Mouse (Mus musculus) cerebellum, postnatal 14 days (tissue): Measurements from ENCODE around the gene Ly6g6e.

Source experiments
- DNase-seq, 2 experiments: peaks; one replicate each; pipeline ENCODE4 v3.0.0; 2021; ENCODE audit warnings: mixed read lengths in 2 of 2

The Ly6g6e gene

GRCm38 (mm10) chr17:35050126-35050750 lies 26.5 kb upstream of the Ly6g6e start:
- peak in 1 of 2 experiments; percentile 49 for DNase-seq

GRCm38 (mm10) chr17:35051156-35052086 lies 25.3 kb upstream of the Ly6g6e start:
- peak; percentile 68 to 80 for DNase-seq

GRCm38 (mm10) chr17:35052271-35052798 lies 24.4 kb upstream of the Ly6g6e start:
- no peak for DNase-seq

GRCm38 (mm10) chr17:35055691-35056495 lies 20.8 kb upstream of the Ly6g6e start:
- no peak for DNase-seq

GRCm38 (mm10) chr17:35057090-35057489 lies 19.6 kb upstream of the Ly6g6e start:
- no peak for DNase-seq

- peak in 1 of 2 experiments; percentile 25 for DNase-seq
Measured at GRCm38 (mm10) chr17:35058316-35058715, 18.4 kb upstream of the Ly6g6e start.

- DNase-seq: peak; percentile 94 to 95
Measured at GRCm38 (mm10) chr17:35058911-35059892, 17.5 kb upstream of the Ly6g6e start, which contains the start of gene Ddah2. Ddah2 (plus strand) TSS chr17:35059035.

GRCm38 (mm10) chr17:35060071-35060470 lies 16.6 kb upstream of the Ly6g6e start:
- DNase-seq: peak; percentile 49 to 50

GRCm38 (mm10) chr17:35060737-35061297 lies 15.9 kb upstream of the Ly6g6e start:
- DNase-seq: peak; percentile 41 to 44

GRCm38 (mm10) chr17:35061299-35061698 lies 15.4 kb upstream of the Ly6g6e start:
- DNase-seq: no peak

- DNase-seq: peak; percentile 68 to 76
Measured at GRCm38 (mm10) chr17:35063466-35063865, 13.2 kb upstream of the Ly6g6e start.

- peak; percentile 79 to 85 for DNase-seq
Measured at GRCm38 (mm10) chr17:35064378-35064877, 12.3 kb upstream of the Ly6g6e start.

GRCm38 (mm10) chr17:35064951-35065947 lies 11.5 kb upstream of the Ly6g6e start, which contains the start of gene Ly6g6c:
Ly6g6c (plus strand) TSS chr17:35065388.
- DNase-seq: peak; percentile 57 to 63

- peak in 1 of 2 experiments; percentile 15 for DNase-seq
Measured at GRCm38 (mm10) chr17:35066084-35066483, 10.6 kb upstream of the Ly6g6e start, which contains the start of gene Mpig6b. Mpig6b (minus strand) TSS chr17:35066184.

GRCm38 (mm10) chr17:35068213-35068914 lies 8.3 kb upstream of the Ly6g6e start:
- peak in 1 of 2 experiments; percentile 43 for DNase-seq

- DNase-seq: peak; percentile 87 to 90
Measured at GRCm38 (mm10) chr17:35070556-35071229, 6.0 kb upstream of the Ly6g6e start.

- peak; percentile 22 to 44 for DNase-seq
Measured at GRCm38 (mm10) chr17:35071454-35071853, 5.2 kb upstream of the Ly6g6e start.

- DNase-seq: peak; percentile 80 to 88
Measured at GRCm38 (mm10) chr17:35074097-35074496, 2.6 kb upstream of the Ly6g6e start.
